Mouse (Mus musculus) ES-E14 (cell line): ENCODE measurements around the gene Eef1a1.

Experiments
- CHD2 ChIP-seq: IDR thresholded peaks from 2 replicates; pipeline ENCODE4 v1.6.1; 2014; ENCODE audit warnings: mild to moderate bottlenecking, low read depth, low read length, inconsistent platforms
- HCFC1 ChIP-seq: IDR thresholded peaks from 2 replicates; pipeline ENCODE4 v1.6.1; 2012; ENCODE audit warnings: low read length, inconsistent platforms, borderline replicate concordance; ENCODE audit not compliant: insufficient read depth
- MAFK ChIP-seq: IDR thresholded peaks from 2 replicates; pipeline ENCODE4 v1.6.1; 2014; ENCODE audit warnings: mild to moderate bottlenecking, low read depth, low read length, inconsistent platforms; ENCODE audit not compliant: insufficient read depth
- ZNF384 ChIP-seq: IDR thresholded peaks from 2 replicates; pipeline ENCODE4 v1.6.1; 2012; ENCODE audit warnings: low read depth, low read length, inconsistent platforms

- no peak for TF ChIP-seq HCFC1
- TF ChIP-seq ZNF384 = no peak
- TF ChIP-seq CHD2 = peak; percentile 51; the same call in 1 of the 2 replicates
- TF ChIP-seq MAFK = peak; percentile 91
Measured at GRCm38 (mm10) chr9:78503223-78504079, 14.5 kb upstream of the Eef1a1 start.
